Mouse (Mus musculus): ENCODE measurements at regions not wholly inside any gene's neighbourhood (a gene's known extent, or its start where the extent isn't known, plus 50 kb on each side); places are given as distances from the start of the nearest gene placed in this dataset.
A peak's percentile ranks its signal among the peaks of the same experiment; 100 is the strongest.
"Not testable (repeated sequence)": the region's sequence is repeated elsewhere in the genome, so short reads cannot be mapped to it uniquely, and the experiment has no call there.

DNA sequence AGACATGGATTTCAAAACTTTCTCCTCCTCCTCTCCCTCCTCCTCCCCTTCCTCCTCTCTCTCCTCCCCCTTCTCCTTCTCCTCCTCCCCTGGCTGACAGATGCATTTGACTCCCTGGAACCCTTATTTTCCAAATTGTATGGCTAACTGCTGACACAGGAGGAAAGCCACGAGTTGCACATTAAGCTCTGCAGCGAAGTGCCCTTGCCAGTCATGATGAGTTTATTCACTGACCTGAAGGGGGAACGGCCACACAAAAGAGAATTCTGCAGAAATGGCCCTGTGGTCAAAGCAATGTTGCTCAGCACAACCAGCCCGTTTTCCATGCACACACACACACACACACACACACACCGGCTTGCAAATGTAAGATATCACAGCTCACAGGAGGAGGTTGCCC, 112.6 kb downstream of the Tomm20 start:
- no peak for DNase-seq (ENCODE audit: low read depth)

- peak; percentile 66 for DNase-seq (ENCODE audit: low read depth)
Observed at GRCm38 (mm10) chr8:126832163-126832978, 113.3 kb downstream of the Tomm20 start.

DNA sequence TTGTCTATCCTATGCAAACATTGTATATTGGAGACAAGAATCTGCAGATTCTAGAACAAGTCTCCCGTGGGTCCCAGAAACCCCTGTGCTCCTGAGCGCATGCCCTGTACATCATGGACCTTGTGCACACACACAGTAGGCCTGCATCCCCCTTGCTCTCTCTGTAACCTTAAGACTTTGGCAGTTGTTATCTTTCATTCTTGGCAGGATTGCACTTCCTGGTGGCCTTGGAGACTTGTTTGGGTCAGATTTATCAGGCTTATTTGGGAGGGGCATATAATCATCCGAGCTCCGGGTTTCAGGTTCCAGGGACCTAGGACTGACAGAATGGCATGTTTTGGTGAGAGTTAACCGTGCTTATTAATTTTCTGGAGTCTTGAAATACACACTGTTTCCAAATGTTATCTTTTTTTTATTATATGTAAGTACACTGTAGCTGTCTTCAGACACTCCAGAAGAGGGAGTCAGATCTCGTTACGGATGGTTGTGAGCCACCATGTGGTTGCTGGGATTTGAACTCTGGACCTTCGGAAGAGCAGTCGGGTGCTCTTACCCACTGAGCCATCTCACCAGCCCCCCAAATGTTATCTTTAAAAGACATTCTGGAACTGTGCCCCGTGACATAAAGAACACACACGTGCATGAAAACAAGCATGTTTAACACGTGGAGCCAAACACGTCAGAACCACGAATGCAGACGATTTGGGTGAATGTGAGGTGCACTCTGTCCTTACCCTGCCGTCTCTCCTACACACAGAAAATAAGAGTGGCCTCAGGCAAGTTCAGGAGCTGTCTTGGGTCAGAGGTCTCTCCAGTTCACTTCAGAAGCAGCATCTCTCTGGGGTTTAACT, 114.1 kb downstream of the Tomm20 start:
- no peak for DNase-seq (ENCODE audit: low read depth)

- no peak for DNase-seq (ENCODE audit: low read depth)
Observed at GRCm38 (mm10) chr8:126830242-126830530, 115.5 kb downstream of the Tomm20 start.

DNA sequence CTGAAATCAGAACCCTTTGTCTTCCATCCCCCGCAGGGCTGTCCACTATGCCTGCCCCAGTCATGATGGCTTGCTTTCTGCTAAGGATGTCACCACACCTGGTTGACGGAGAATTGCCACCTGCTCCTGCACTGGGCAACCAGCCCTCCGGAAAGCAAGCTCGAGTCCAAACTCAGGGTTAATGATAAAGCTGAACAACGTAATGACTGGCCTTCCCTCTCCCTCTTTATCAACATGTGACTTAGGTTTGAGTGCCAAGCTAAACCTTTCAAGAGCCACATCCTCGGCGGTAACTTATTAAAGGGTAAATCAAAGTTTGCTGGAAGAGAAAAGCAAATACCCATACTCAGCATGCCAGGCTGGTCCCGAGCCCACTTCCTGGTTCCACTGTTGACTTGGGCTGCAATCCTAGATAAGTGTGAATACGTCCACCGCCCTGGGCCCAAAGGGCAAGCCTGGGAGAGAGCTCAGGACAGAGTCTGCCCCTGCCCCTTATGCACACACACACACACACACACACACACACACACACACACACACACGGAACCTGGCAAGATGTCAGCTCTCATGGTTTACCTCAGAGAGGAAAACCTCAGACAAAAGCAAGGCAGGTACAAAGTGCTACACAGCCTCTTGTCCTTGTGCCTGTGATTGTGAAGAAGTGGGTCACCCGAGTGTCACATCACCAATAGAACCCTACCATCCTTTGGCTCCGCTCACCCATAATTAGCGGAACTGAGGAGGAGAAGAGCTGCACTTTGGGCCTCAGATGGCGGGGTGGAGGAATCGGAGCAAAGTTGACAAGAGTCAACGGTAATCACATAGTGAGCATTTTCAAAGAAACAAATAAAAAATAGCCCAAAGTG, 116.0 kb downstream of the Tomm20 start:
- DNase-seq (ENCODE audit: low read depth) = no peak

DNA sequence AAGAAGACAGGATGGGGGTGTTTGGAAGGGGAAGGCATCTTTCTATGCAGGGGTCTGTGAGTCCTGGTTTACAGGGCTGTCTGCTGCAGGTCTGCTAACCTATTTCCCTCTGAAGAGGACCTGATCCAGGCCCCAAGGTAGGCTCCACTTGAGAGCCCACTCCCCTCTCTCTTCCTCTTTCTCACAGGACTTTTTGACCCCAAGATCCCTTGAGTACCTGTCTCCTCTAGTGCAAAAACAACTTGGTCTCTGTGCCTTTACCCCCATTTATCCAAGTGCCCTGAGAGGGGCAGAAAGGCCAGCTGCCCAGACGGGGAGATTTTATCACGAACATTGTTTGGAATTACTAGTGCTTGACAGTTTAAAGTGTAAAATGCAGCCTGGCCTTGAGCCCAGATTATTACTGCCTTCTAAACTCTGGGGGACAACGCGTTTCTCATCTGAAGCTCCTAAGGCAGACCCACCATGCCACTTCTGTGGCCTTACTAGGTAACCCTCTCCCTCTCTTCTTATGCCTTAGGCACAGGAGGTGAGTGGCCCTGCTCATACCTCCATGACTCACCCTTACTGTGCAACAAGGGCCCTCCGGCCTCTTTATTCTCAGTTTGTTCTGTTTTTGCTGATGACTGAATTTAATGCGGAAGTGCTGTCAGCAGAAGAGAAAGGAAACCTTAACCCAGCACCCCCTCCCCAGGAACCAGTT, 117.8 kb downstream of the Tomm20 start:
- DNase-seq (ENCODE audit: low read depth) = no peak

- peak; percentile 88 for DNase-seq (ENCODE audit: low read depth)
Observed at GRCm38 (mm10) chr8:126826328-126827285, 119.0 kb downstream of the Tomm20 start.

DNA sequence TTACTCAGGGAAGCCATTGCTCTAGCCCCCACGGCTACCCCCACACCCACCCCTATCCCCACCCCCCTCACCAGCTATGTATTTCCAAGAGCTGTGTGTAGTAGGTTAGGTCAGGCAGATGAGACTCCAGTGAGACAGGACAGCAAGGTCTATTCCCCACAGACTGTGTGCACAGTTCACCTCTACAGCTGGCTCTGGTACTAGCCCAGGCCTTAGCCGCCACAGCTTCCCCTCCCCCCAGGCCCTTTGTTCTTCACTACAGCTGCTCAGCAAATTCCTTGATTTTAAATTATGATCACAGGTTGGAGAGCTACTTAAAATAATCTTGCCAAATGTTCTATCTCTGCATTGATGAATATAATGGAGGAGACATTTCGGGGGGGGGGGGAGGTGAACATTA, 119.8 kb downstream of the Tomm20 start:
- DNase-seq (ENCODE audit: low read depth) = no peak

- no peak for DNase-seq (ENCODE audit: low read depth)
Observed at GRCm38 (mm10) chr8:126824575-126825208, 121.0 kb downstream of the Tomm20 start.

DNA sequence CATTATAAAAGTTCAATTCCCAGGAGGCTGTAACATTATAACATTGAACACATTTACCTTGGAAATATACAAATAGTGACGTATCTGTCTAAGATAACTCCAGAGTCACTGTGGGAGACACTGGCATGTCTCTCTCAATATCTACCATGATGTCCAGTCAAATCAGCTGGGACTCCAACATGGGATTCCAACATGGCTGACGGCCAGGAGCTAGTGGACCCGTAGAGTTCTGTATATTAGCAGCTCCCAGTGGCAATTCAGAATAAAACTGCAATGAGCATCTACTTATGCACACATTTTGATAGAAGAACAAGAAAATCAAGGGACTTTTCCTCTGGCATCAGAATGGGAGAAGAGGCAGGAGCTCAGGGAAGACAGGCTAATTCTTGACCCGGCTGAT, 123.4 kb downstream of the Tomm20 start:
- no peak for DNase-seq (ENCODE audit: low read depth)

GRCm38 (mm10) chr8:126821279-126821678, 124.4 kb downstream of the Tomm20 start:
- no peak for DNase-seq (ENCODE audit: low read depth)

DNA sequence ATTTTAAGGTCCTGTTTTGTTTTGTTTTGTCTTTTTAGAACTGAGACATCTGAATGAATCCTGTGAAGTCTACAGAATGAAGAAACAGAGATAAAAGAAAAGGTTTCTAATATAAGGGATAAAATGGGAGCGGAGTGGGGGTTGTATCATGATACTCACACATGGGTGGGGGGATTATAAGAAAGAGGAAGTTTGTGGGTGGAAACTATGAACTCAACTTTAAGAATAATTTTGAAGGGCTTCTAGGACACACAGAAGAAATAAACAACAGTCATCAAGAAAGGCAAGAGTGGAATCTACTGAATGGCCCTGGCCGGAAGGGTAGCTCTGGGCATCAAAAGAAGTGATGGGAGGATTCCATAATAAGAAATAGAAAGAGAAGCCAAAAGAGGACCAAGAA, 125.1 kb downstream of the Tomm20 start:
- DNase-seq (ENCODE audit: low read depth) = no peak

DNA sequence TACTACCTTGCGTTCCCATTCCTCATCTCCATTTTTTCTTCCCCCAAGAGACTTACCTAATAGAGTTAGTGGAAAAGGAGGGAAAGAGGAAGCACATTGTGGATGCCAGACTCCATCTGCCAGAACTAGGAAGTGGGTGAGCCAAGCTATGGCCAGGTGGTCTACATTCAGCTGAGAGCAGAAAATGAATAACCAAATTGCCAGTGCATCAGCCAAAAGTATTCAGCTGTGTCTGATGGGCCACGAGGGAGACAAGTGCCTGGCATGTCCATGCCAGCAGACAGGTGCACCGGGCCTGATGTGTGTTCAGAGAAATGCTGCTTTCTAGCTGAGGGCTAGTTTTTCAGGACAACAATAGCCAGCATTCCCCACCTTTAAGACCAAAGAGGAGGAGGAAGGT, 126.4 kb downstream of the Tomm20 start:
- DNase-seq (ENCODE audit: low read depth) = no peak

GRCm38 (mm10) chr8:126816155-126816554, 129.5 kb downstream of the Tomm20 start:
- DNase-seq (ENCODE audit: low read depth) = no peak

DNA sequence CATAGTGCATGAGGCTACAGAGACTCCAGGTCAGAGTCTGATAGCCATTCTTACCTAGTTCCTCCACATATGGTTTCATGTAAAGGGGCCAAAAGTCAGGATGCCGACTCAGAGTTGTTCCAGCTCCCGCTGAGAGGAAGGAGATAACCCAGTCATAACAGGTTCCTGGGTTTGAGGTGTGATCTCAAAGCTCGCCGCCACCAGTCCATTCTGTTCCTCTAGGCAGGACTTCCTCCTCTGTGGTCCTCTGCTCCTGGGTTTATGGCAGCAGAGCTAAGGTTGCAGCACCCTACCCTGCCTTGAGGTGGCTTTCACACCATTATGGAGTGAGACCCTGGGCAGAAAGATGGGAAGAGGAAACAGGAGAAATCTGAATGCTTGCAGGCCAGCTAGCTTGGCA, 131.2 kb downstream of the Tomm20 start:
- DNase-seq (ENCODE audit: low read depth) = no peak

- DNase-seq (ENCODE audit: low read depth) = no peak
Observed at GRCm38 (mm10) chr8:126813621-126814020, 132.0 kb downstream of the Tomm20 start.

- DNase-seq (ENCODE audit: low read depth) = no peak
Observed at GRCm38 (mm10) chr8:126812777-126813176, 132.9 kb downstream of the Tomm20 start.

DNA sequence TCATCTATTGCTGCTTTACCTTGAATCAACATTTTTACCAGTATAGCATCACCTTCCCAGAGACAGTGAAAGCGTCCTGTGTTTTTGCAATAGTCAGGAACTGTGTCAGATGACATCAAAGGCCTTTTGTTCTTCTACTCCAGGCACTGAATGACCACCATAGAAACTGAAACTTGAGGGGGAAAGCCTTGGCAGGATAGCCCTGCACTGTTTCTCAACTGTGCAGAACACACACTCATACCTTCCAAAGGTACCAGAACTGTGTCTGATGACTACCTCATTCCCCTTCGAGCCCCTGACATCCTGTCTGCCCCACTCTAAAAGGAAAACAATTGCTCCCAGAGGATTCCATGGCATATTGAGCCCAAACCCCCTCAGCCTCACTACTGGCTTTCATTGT, 134.3 kb downstream of the Tomm20 start:
- not testable (repeated sequence) for DNase-seq (ENCODE audit: low read depth)

- peak; percentile 67 for DNase-seq (ENCODE audit: low read depth)
Observed at GRCm38 (mm10) chr8:126810516-126810915, 135.1 kb downstream of the Tomm20 start.

DNA sequence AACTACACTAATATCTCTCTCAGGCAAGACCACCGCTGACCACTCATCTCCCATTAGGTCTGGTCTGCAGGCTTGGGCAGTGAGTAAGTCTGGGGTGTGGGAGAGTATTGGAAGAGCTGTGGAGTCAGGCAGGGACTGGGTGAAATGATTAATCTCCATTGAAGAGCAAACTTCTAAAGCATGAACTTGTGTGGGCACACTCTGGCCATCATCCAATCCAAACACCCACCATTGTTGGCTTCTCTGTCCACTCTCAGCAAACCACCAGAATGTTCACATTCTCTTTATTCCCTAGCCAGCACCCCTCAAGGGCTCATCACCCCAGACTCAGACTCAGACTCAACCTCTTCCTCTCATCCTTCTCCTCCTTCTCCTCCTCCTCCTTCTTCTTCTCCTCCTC, 136.3 kb downstream of the Tomm20 start:
- DNase-seq (ENCODE audit: low read depth) = no peak

All from fibroblast of lung, adult 2 months (primary cell).